In genomic region chr19:46760375-46761160, GRCm38 (mm10) we compare ENCODE assay signal across 8 mouse cellular contexts. TPM values are rescaled to one million over a fixed set of nuclear protein-coding genes. Genes with fewer than 3 reads are reported as not detected.
A peak's percentile ranks its signal among the peaks of the same experiment; 100 is the strongest.
DNase-seq lines count a peak whose midpoint lies in the region; ATAC-seq and TF ChIP-seq lines count a peak whose summit lies in the region.

No protein-coding gene starts in this region.

- H3K4me3 ChIP-seq in cortical plate, adult 2 months (ENCODE audit: insufficient read depth, low read length) = peak overlapping the region; percentile 98

- H3K4me1 ChIP-seq in cortical plate, adult 2 months (ENCODE audit: control insufficient read depth, insufficient read depth, low read length) = no peaks in the 10 kb centered on the region

- peak; percentile 36 for ATAC-seq in activated CD4-positive, CD25-positive, alpha-beta regulatory T cell, adult 4 months
- peak; percentile 43 for ATAC-seq in inflammation-experienced regulatory T-cells, adult 6 months

- DNase-seq in gastrocnemius, postnatal 10 days = peak; percentile 89
- DNase-seq in left cerebral cortex, postnatal 25 days (ENCODE audit: low spot score in 2 of 2) = peak; percentile 86 to 92
- peak; percentile 89 for DNase-seq in mesoderm, embryonic 11.5 days (ENCODE audit: low read depth, low spot score)
- peak; percentile 84 for DNase-seq in right cerebral cortex, postnatal 25 days
- peak; percentile 79 to 87 for DNase-seq in urinary bladder, postnatal 36 days (ENCODE audit: low spot score in 2 of 2)

- TF ChIP-seq CTCF in cortical plate, adult 2 months (IDR thresholded peaks at IDR 0.05; ENCODE audit: extremely low read depth, insufficient read depth, low read length) = peak; percentile 92

- H3K27ac ChIP-seq in cortical plate, adult 2 months (ENCODE audit: insufficient read depth, low read length) = 0 out of 2 replicates have a peak overlapping the region, but pooled peaks have one; percentile 25

- intact Hi-C loops in left cerebral cortex, postnatal 25 days (cut with DNase I) = loop anchor here (1.0 to 5.0 kb wide), 3 partner anchors 109 to 282 kb away; no protein-coding TSS in a partner anchor

- no peak for TF ChIP-seq POLR2A in cortical plate, adult 2 months (IDR thresholded peaks at IDR 0.05; ENCODE audit: extremely low read depth, insufficient read depth, low read length)

RNA-seq across cellular contexts. Expression of gene Cnnm2, which starts 0.8 kb away (rescaled TPM):
- polyA plus RNA-seq in activated CD4-positive, CD25-positive, alpha-beta regulatory T cell, adult 4 months (2017; shearing (Covaris generic)) = 1 to 10 TPM in 1 of 2 experiments, under 1 TPM in 1; 0.84 to 1.2 TPM
- polyA plus RNA-seq in cortical plate, adult 2 months (2012; rRNA removed) = 27.5 and 28.9 TPM in 2 replicates
- 1 to 10 TPM; 3.6 to 4.5 TPM for total RNA-seq in gastrocnemius, postnatal 10 days (2021)
- 1 to 10 TPM in 1 of 3 experiments, under 1 TPM in 2; 0.36 to 1.2 (median 0.44) TPM for polyA plus RNA-seq in inflammation-experienced regulatory T-cells, adult 6 months (2017; shearing (Covaris generic))
- 10 to 100 TPM; 33.3 to 33.9 TPM for total RNA-seq in left cerebral cortex, postnatal 25 days (2021)

RNA-seq across cellular contexts. Expression of gene As3mt, which starts 53.3 kb away (rescaled TPM):
- polyA plus RNA-seq in activated CD4-positive, CD25-positive, alpha-beta regulatory T cell, adult 4 months (2017; shearing (Covaris generic)) = 1 to 10 TPM; 6.7 to 8.3 TPM
- polyA plus RNA-seq in cortical plate, adult 2 months (2012; rRNA removed) = 15.5 and 15.8 TPM in 2 replicates
- 10 to 100 TPM; 66.4 to 71.2 TPM for total RNA-seq in gastrocnemius, postnatal 10 days (2021)
- polyA plus RNA-seq in inflammation-experienced regulatory T-cells, adult 6 months (2017; shearing (Covaris generic)) = 10 to 100 TPM in 2 of 3 experiments, 1 to 10 TPM in 1; 2.8 to 12.8 (median 12.7) TPM
- 10 to 100 TPM; 22.0 to 24.4 TPM for total RNA-seq in left cerebral cortex, postnatal 25 days (2021)

Comparison
In these comparisons a context has a peak if more than half of its experiments do, and no peak if none do; other contexts are left out.
1. Peak in every context shown above with its lines: DNase-seq, ATAC-seq, H3K4me3 ChIP-seq and H3K27ac ChIP-seq.
2. RNA of gene Cnnm2, which starts 0.8 kb away (polyA plus RNA-seq): 27.5 to 28.9 TPM in cortical plate, adult 2 months; 0.84 to 1.2 TPM in activated CD4-positive, CD25-positive, alpha-beta regulatory T cell, adult 4 months and 0.36 to 1.2 TPM in inflammation-experienced regulatory T-cells, adult 6 months; every median in the first group is over 10 times any median in the second.